Mouse (Mus musculus): ENCODE results near the gene Trp53rka. TPM values are rescaled to one million over a fixed set of nuclear protein-coding genes. Genes with fewer than 3 reads are reported as not detected.

Trp53rka gene
- polyA plus RNA-seq, 1 experiment = 0.97 TPM

DNA sequence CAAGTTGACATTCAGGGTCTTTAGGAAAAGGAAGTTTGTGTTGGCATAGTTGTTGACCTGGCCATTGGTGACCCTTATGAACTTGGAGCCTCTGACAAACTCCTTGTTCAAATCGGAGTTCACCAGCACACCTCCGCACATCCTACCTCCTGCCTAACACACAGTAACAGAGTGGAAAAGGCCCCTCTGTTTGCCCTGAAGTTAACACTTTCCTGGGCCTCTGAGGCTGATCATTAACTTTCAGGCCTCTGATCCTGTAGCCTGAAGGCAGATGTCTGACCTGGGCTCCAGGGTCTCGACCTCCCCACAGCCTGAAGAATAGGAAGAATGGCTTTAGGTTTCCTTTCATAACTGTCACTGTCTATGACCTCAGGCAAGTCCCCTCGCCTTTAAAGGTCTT, 51.5 kb downstream of the Trp53rka start:
- Histone ChIP-seq H3K4me3 (replicated peaks) (no peak overlapping the region), H3K9me3 (ENCODE audit: control insufficient read depth, low read length) (peaks cover 2% of the 10 kb centered on the region; the same call in 1 of the 2 replicates), H3K4me1 (ENCODE audit: control insufficient read depth) (no peaks in the 10 kb centered on the region), H3K36me3 (ENCODE audit: control insufficient read depth) (no peaks in the 10 kb centered on the region), H3K27me3 (ENCODE audit: control insufficient read depth) (no peaks in the 10 kb centered on the region)
- TF ChIP-seq GATA1 (IDR thresholded peaks at IDR 0.05; ENCODE audit: low read length) (no peak), TAL1 (IDR thresholded peaks at IDR 0.05; ENCODE audit: low read length) (no peak)

Other genes starting within 250 kb of the Trp53rka start
- gene Slc35c2, start 205.5 kb downstream of the Trp53rka start, polyA plus RNA-seq (2012) = 2.5 TPM in 2 replicates
- 0.78 and 0.94 TPM in 2 replicates for gene Elmo2, start 166.8 kb downstream of the Trp53rka start, polyA plus RNA-seq (2012)
- not detected in 2 replicates for gene Zfp663, start 124.6 kb downstream of the Trp53rka start, polyA plus RNA-seq (2012)
- 0.01 TPM in 1 of 2 replicates, not detected in the other for gene Zfp334, start 105.1 kb downstream of the Trp53rka start, polyA plus RNA-seq (2012)
- 0.01 TPM in 1 of 2 replicates, not detected in the other for gene Ocstamp, start 92.9 kb downstream of the Trp53rka start, polyA plus RNA-seq (2012)
- gene Slc13a3, start 20.1 kb downstream of the Trp53rka start, polyA plus RNA-seq (2012) = 0.02 and 0.03 TPM in 2 replicates
- gene Slc2a10, start 10.5 kb upstream of the Trp53rka start, polyA plus RNA-seq (2012) = not detected in 2 replicates
- gene Eya2, start 101.7 kb upstream of the Trp53rka start, polyA plus RNA-seq (2012) = not detected in 2 replicates

Data from erythroblast, embryonic 14.5 days (primary cell).